Mouse (Mus musculus) CH12.LX (cell line): ENCODE data around the gene Erbb3.

Experiments used
- CTCF ChIP-seq, 2 experiments: IDR thresholded peaks in 1 of 2; conservative IDR thresholded peaks in 1 of 2; 2 replicates each; pipeline ENCODE4 v1.5.1; 2011 to 2012; ENCODE audit warnings: low read depth in 2 of 2, low read length in 2 of 2, improper control_type of control experiment in 1 of 2, inconsistent platforms in 1 of 2, mild to moderate bottlenecking in 1 of 2, moderate library complexity in 1 of 2
- EP300 ChIP-seq: IDR thresholded peaks from 2 replicates; pipeline ENCODE4 v1.6.1; 2011; ENCODE audit warnings: low read length, improper control_type of control experiment
- MAZ ChIP-seq: IDR thresholded peaks from 2 replicates; pipeline ENCODE4 v1.6.1; 2012; ENCODE audit warnings: low read depth, mild to moderate bottlenecking, inconsistent platforms, low read length, improper control_type of control experiment, moderate library complexity
- MYC ChIP-seq: IDR thresholded peaks from 2 replicates; pipeline ENCODE4 v1.6.1; 2011; ENCODE audit warnings: low read depth, mild to moderate bottlenecking, improper control_type of control experiment, low read length
- POLR2A ChIP-seq: IDR thresholded peaks from 2 replicates; pipeline ENCODE4 v1.6.1; 2011; ENCODE audit warnings: low read depth, mild to moderate bottlenecking, improper control_type of control experiment, low read length
- RCOR1 ChIP-seq: conservative IDR thresholded peaks from 2 replicates; pipeline ENCODE4 v1.6.1; 2012; ENCODE audit warnings: low read depth, mild to moderate bottlenecking, inconsistent platforms, low read length, improper control_type of control experiment
- SMC3 ChIP-seq: IDR thresholded peaks from 2 replicates; pipeline ENCODE4 v1.6.1; 2011; ENCODE audit warnings: low read depth, low read length, improper control_type of control experiment
- UBTF ChIP-seq: IDR thresholded peaks from 2 replicates; pipeline ENCODE4 v1.6.1; 2012; ENCODE audit warnings: low read depth, mild to moderate bottlenecking, inconsistent platforms, low read length, improper control_type of control experiment, moderate library complexity
- USF1 ChIP-seq: IDR thresholded peaks from 2 replicates; pipeline ENCODE4 v1.6.1; 2014; ENCODE audit warnings: low read depth, mild to moderate bottlenecking, inconsistent platforms, low read length, improper control_type of control experiment

- TF ChIP-seq CTCF (conservative IDR thresholded peaks at IDR 0.05 in 1 of 2, IDR thresholded peaks at IDR 0.05 in 1 of 2; ENCODE audit: low read depth in 2 of 2, low read length in 2 of 2), result no peak
- TF ChIP-seq USF1, result no peak
- no peak for TF ChIP-seq POLR2A
- no peak for TF ChIP-seq EP300
- TF ChIP-seq MYC, result no peak
- TF ChIP-seq SMC3, result no peak
- no peak for TF ChIP-seq RCOR1
- TF ChIP-seq UBTF, result no peak
- no peak for TF ChIP-seq MAZ
Measured at GRCm38 (mm10) chr10:128544674-128545569, 44.5 kb downstream of the Erbb3 start.
